20 mouse cellular contexts compared by ENCODE assay signal in genomic region chr13:59080468-59080867, GRCm38 (mm10).
DNase-seq lines count a peak whose midpoint lies in the region; ATAC-seq and TF ChIP-seq lines count a peak whose summit lies in the region.
"Had no signal": no experiment of that assay in that cellular context is flagged by ENCODE, and none has a peak within 500 bp of the region (broad histone marks: within the 10 kb centered on the region; RNA-seq: fewer than 3 reads in every experiment).

No protein-coding gene starts in this region.

- no peak for ATAC-seq in hindbrain, embryonic 13.5 days (ENCODE audit: low FRiP score)
- no peak; the same call in 1 of the 2 replicates for ATAC-seq in midbrain, embryonic 13.5 days
- ATAC-seq in activated CD4-positive, CD25-positive, alpha-beta regulatory T cell, adult 4 months = no peak
- ATAC-seq in frontal cortex, adult (ENCODE audit: low TSS enrichment) = no peak

- 24% methylated on average over 5 of the region's 5 CpGs for WGBS in hindbrain, embryonic 13.5 days
- 25% methylated on average over 5 of the region's 5 CpGs for WGBS in midbrain, embryonic 13.5 days

- H3K36me3 ChIP-seq in hindbrain, embryonic 13.5 days = 0 out of 2 replicates have a peak, but pooled peaks cover 6% of the 10 kb centered on the region
- no peaks in the 10 kb centered on the region for H3K36me3 ChIP-seq in midbrain, embryonic 13.5 days
- H3K36me3 ChIP-seq: embryonic facial prominence, embryonic 10.5 days; heart, embryonic 12.5 days had no signal

- H3K4me1 ChIP-seq in hindbrain, embryonic 13.5 days (replicated peaks) = peaks cover 17% of the 10 kb centered on the region
- peaks cover 15% of the 10 kb centered on the region for H3K4me1 ChIP-seq in midbrain, embryonic 13.5 days (replicated peaks)
- H3K4me1 ChIP-seq: heart, embryonic 12.5 days had no signal

- no peak for DNase-seq in left cerebral cortex, adult 2 months (ENCODE audit: extremely low spot score in 1 of 2, low spot score in 2 of 2)
- no peak for DNase-seq in left cerebral cortex, postnatal 36 days (ENCODE audit: low spot score in 2 of 2)
- DNase-seq in ovary, postnatal 36 days (ENCODE audit: low spot score) = no peak
- DNase-seq: adrenal gland, adult 2 months; cerebellum, adult 8-10 months; gastrocnemius, postnatal 10 days; heart, adult 11 months; kidney, adult 8-10 months; kidney, postnatal 14 days; lung, adult 2 months; lung, postnatal 36 days; retina, postnatal 1 day; thymus, postnatal 14 days had no signal

- H3K9me3 ChIP-seq in hindbrain, embryonic 13.5 days = no peaks in the 10 kb centered on the region
- H3K9me3 ChIP-seq in midbrain, embryonic 13.5 days = no peaks in the 10 kb centered on the region
- H3K9me3 ChIP-seq: embryonic facial prominence, embryonic 10.5 days; heart, embryonic 12.5 days had no signal

- no peak overlapping the region for H3K4me2 ChIP-seq in hindbrain, embryonic 13.5 days
- no peak overlapping the region for H3K4me2 ChIP-seq in midbrain, embryonic 13.5 days (replicated peaks)
- H3K4me2 ChIP-seq: heart, embryonic 12.5 days; liver, embryonic 11.5 days had no signal

- H3K27me3 ChIP-seq in hindbrain, embryonic 13.5 days = peaks cover 8% of the 10 kb centered on the region; the same call in 1 of the 2 replicates
- H3K27me3 ChIP-seq in midbrain, embryonic 13.5 days = peaks cover 6% of the 10 kb centered on the region

- peak overlapping the region; percentile 75 for H3K27ac ChIP-seq in left cerebral cortex, adult 2 months
- peak overlapping the region; percentile 58; the same call in 1 of the 2 replicates for H3K27ac ChIP-seq in hindbrain, embryonic 13.5 days
- 0 out of 2 replicates have a peak overlapping the region, but pooled peaks have one; percentile 63 for H3K27ac ChIP-seq in midbrain, embryonic 13.5 days
- H3K27ac ChIP-seq: embryonic facial prominence, embryonic 10.5 days had no signal

- intact Hi-C loops in left cerebral cortex, adult 2 months (cut with DNase I) = loop anchor here (1.0 kb wide), 1 partner anchor 63 kb away; no protein-coding TSS in a partner anchor
- intact Hi-C loops in left cerebral cortex, postnatal 36 days (cut with DNase I) = no loop called here

- H3K4me3 ChIP-seq in left cerebral cortex, adult 2 months = no peak overlapping the region
- H3K4me3 ChIP-seq in hindbrain, embryonic 13.5 days = no peak overlapping the region
- H3K4me3 ChIP-seq in midbrain, embryonic 13.5 days (replicated peaks) = no peak overlapping the region
- H3K4me3 ChIP-seq: embryonic facial prominence, embryonic 10.5 days; heart, embryonic 12.5 days had no signal

- no peak for TF ChIP-seq CTCF in left cerebral cortex, adult 2 months (IDR thresholded peaks at IDR 0.05)

- H3K9ac ChIP-seq in hindbrain, embryonic 13.5 days = no peak overlapping the region
- no peak overlapping the region for H3K9ac ChIP-seq in midbrain, embryonic 13.5 days (replicated peaks)
- H3K9ac ChIP-seq: heart, embryonic 12.5 days had no signal
